Mouse (Mus musculus) cerebellum, adult 2 months (tissue): ENCODE measurements around the gene Prokr1.

Experiments used
- CTCF ChIP-seq: fragments of 200-500 bp; IDR thresholded peaks from 2 replicates; pipeline ENCODE4 v1.5.1; 2011; ENCODE audit warnings: low read depth, mild to moderate bottlenecking, control low read depth, low read length, moderate library complexity, borderline replicate concordance; ENCODE audit not compliant: insufficient read depth
- POLR2A ChIP-seq: fragments of 200-500 bp; IDR thresholded peaks from 2 replicates; pipeline ENCODE4 v1.6.1; 2011; ENCODE audit warnings: low read length, control low read depth, borderline replicate concordance; ENCODE audit not compliant: insufficient read depth

GRCm38 (mm10) chr6:87614794-87615695 lies 24.5 kb upstream of the Prokr1 start:
- peak; percentile 10; the same call in 1 of the 2 replicates for TF ChIP-seq CTCF
- no peak for TF ChIP-seq POLR2A
